Mouse (Mus musculus): ENCODE data around the gene Cd52. TPM values are rescaled to one million over a fixed set of nuclear protein-coding genes. Genes with fewer than 3 reads are reported as not detected.

Cd52 gene
- total and polyA plus RNA-seq, 2 experiments from 2014 or later, result 2.7 TPM; not detected in 1

GRCm38 (mm10) chr4:134102742-134103119 lies 7.8 kb upstream of the Cd52 start:
- H3K36me3 ChIP-seq (ENCODE audit: insufficient read depth, low read length), result no peaks in the 10 kb centered on the region
- peak overlapping the region; percentile 42; the same call in 1 of the 2 replicates for H3K9ac ChIP-seq (replicated peaks; ENCODE audit: low read length)
- peak; percentile 75; the same call in 1 of the 2 replicates for ATAC-seq
- peak overlapping the region; percentile 62 for H3K4me2 ChIP-seq (ENCODE audit: low read depth, low read length)
- no peaks in the 10 kb centered on the region for H3K27me3 ChIP-seq (ENCODE audit: insufficient read depth, low read length)
- no peak for DNase-seq (ENCODE audit: low spot score)
- no peak overlapping the region for H3K27ac ChIP-seq
- H3K4me1 ChIP-seq (ENCODE audit: insufficient read depth, low read length), result no peaks in the 10 kb centered on the region
- peak overlapping the region; percentile 68 for H3K4me3 ChIP-seq (ENCODE audit: low read length)
- TF ChIP-seq CTCF (IDR thresholded peaks at IDR 0.05; ENCODE audit: low read depth), result no peak
- 3% methylated on average over 21 of the region's 21 CpGs for WGBS
- no peaks in the 10 kb centered on the region for H3K9me3 ChIP-seq (ENCODE audit: low read length)

- WGBS, result 17% methylated on average over 34 of the region's 34 CpGs
- H3K27ac ChIP-seq, result no peak within 1 kb of the TSS
- H3K4me2 ChIP-seq (ENCODE audit: low read depth, low read length), result peak within 1 kb of the TSS; percentile 62
- H3K36me3 ChIP-seq (ENCODE audit: insufficient read depth, low read length), result no peaks in the 10 kb centered on the region
- no peaks in the 10 kb centered on the region for H3K27me3 ChIP-seq (ENCODE audit: insufficient read depth, low read length)
- H3K4me1 ChIP-seq (ENCODE audit: insufficient read depth, low read length), result no peaks in the 10 kb centered on the region
- peak within 1 kb of the TSS; percentile 68 for H3K4me3 ChIP-seq (ENCODE audit: low read length)
- peak within 1 kb of the TSS; percentile 42; the same call in 1 of the 2 replicates for H3K9ac ChIP-seq (replicated peaks; ENCODE audit: low read length)
- no peaks in the 10 kb centered on the region for H3K9me3 ChIP-seq (ENCODE audit: low read length)
- no peak for TF ChIP-seq CTCF (IDR thresholded peaks at IDR 0.05; ENCODE audit: low read depth)
- DNase-seq (ENCODE audit: low spot score), result peak; percentile 95
- ATAC-seq, result peak; percentile 98
Measured at GRCm38 (mm10) chr4:134101979-134102741, 7.3 kb upstream of the Cd52 start, which contains the start of gene Ubxn11. TSS of gene Ubxn11 (plus strand) at chr4:134102570.

- no peak overlapping the region for H3K9ac ChIP-seq (replicated peaks; ENCODE audit: low read length)
- H3K4me3 ChIP-seq (ENCODE audit: low read length), result no peak overlapping the region
- no peak overlapping the region for H3K4me2 ChIP-seq (ENCODE audit: low read depth, low read length)
- no peak for TF ChIP-seq CTCF (IDR thresholded peaks at IDR 0.05; ENCODE audit: low read depth)
- H3K4me1 ChIP-seq (ENCODE audit: insufficient read depth, low read length), result no peaks in the 10 kb centered on the region
- no peaks in the 10 kb centered on the region for H3K27me3 ChIP-seq (ENCODE audit: insufficient read depth, low read length)
- ATAC-seq (no peak), DNase-seq (ENCODE audit: low spot score) (no peak)
- 84% methylated on average over 4 of the region's 4 CpGs for WGBS
- H3K27ac ChIP-seq, result no peak overlapping the region
- H3K36me3 ChIP-seq (ENCODE audit: insufficient read depth, low read length), result no peaks in the 10 kb centered on the region
- H3K9me3 ChIP-seq (ENCODE audit: low read length), result no peaks in the 10 kb centered on the region
Measured at GRCm38 (mm10) chr4:134100245-134100644, 5.4 kb upstream of the Cd52 start.

DNA sequence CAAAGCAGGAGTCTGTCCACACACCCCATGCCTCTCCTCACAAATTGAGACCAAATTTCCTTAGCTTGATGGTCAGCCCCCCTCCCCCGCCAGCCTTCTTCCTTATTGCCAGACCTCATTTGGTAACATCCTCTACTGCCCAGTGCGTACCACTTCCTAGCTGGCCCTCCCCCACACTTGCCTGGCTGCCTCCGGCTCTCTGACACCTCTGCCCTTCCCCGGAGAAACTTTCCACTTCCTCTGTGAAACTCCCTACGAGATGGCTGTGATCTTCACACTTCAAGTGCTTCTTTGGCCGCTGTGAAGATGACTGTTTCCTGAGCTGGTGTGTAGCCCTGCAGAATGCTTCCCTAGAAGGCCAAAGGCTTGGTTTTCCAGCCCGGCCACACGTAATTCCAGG lies 3.7 kb upstream of the Cd52 start:
- Histone ChIP-seq H3K4me3 (ENCODE audit: low read length) (no peak overlapping the region), H3K27me3 (ENCODE audit: insufficient read depth, low read length) (no peaks in the 10 kb centered on the region), H3K27ac (no peak overlapping the region), H3K4me2 (ENCODE audit: low read depth, low read length) (no peak overlapping the region), H3K4me1 (ENCODE audit: insufficient read depth, low read length) (no peaks in the 10 kb centered on the region), H3K36me3 (ENCODE audit: insufficient read depth, low read length) (no peaks in the 10 kb centered on the region), H3K9ac (replicated peaks; ENCODE audit: low read length) (no peak overlapping the region), H3K9me3 (ENCODE audit: low read length) (no peaks in the 10 kb centered on the region)
- ATAC-seq, result no peak
- no peak for TF ChIP-seq CTCF (IDR thresholded peaks at IDR 0.05; ENCODE audit: low read depth)
- no peak for DNase-seq (ENCODE audit: low spot score)
- 83% methylated on average over 8 of the region's 8 CpGs for WGBS

- Histone ChIP-seq H3K4me2 (ENCODE audit: low read depth, low read length) (no peak overlapping the region), H3K27ac (no peak overlapping the region), H3K27me3 (ENCODE audit: insufficient read depth, low read length) (no peaks in the 10 kb centered on the region), H3K4me1 (ENCODE audit: insufficient read depth, low read length) (no peaks in the 10 kb centered on the region), H3K4me3 (ENCODE audit: low read length) (no peak overlapping the region), H3K36me3 (ENCODE audit: insufficient read depth, low read length) (no peaks in the 10 kb centered on the region), H3K9me3 (ENCODE audit: low read length) (no peaks in the 10 kb centered on the region), H3K9ac (replicated peaks; ENCODE audit: low read length) (no peak overlapping the region)
- ATAC-seq (no peak), DNase-seq (ENCODE audit: low spot score) (no peak)
- TF ChIP-seq CTCF (IDR thresholded peaks at IDR 0.05; ENCODE audit: low read depth), result no peak
- WGBS, result 84% methylated on average over 5 of the region's 5 CpGs
Measured at GRCm38 (mm10) chr4:134097015-134097608, 2.2 kb upstream of the Cd52 start.

DNA sequence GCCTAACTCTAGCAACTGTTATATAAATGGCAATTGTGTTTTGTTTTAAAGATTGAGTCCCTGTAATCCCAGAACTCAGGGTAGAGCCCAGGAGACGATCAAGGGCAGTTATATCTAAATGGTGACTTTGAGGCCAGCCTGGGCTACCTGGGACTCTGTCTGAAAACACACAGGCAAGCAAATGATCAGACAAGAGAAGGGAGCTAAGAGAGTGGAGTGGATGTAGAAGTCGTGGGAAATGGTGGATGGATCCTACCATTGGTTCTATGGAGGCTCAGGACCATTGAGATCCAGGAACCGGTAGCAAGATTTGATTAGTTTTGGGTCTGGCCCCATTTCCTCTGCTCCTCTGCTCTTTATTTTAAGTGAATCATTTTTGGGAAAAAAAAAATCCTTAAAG lies 1.2 kb upstream of the Cd52 start:
- DNase-seq (ENCODE audit: low spot score) (no peak), ATAC-seq (no peak)
- no peak for TF ChIP-seq CTCF (IDR thresholded peaks at IDR 0.05; ENCODE audit: low read depth)
- Histone ChIP-seq H3K4me2 (ENCODE audit: low read depth, low read length) (no peak overlapping the region), H3K4me1 (ENCODE audit: insufficient read depth, low read length) (no peaks in the 10 kb centered on the region), H3K9ac (replicated peaks; ENCODE audit: low read length) (no peak overlapping the region), H3K27me3 (ENCODE audit: insufficient read depth, low read length) (no peaks in the 10 kb centered on the region), H3K36me3 (ENCODE audit: insufficient read depth, low read length) (no peaks in the 10 kb centered on the region), H3K9me3 (ENCODE audit: low read length) (no peaks in the 10 kb centered on the region), H3K27ac (no peak overlapping the region), H3K4me3 (ENCODE audit: low read length) (no peak overlapping the region)
- WGBS, result 85% methylated on average over 3 of the region's 3 CpGs
